Mouse (Mus musculus): ENCODE data around the gene Sgcd.

The Sgcd gene

DNA sequence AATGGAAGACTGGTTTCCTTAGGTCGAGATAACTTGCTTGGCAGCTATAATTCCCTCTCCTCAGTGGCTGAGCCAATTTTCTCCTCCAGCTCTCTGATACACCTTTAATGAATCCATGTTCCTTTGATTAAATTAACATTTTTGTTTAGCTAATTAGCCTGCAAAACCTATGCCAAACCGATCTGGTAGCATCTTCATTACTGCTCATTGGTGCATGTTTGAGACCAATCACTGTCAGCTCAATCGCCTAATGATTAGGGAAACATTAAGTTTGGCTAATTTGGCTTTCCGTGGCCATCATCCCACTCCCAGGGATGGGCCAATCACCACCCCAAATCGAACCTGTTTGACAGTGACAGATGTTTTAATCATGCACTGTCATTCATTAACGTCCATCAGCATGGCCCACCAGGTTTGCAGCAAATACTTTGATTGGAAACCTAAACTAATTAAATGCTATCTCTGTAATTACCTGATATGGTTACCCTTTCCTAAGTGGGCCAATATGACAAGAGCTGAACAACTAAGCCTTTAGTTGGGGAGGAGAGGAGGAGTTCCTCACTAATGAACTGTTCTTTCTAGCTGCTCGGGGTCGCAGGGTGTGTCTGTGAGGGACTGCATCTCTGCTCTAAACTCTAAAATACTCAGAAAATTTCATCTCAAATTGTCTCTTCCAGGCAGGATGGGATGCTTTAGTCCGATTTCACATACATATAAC, 724.3 kb downstream of the Sgcd start:
- DNase-seq, result no peak

DNA sequence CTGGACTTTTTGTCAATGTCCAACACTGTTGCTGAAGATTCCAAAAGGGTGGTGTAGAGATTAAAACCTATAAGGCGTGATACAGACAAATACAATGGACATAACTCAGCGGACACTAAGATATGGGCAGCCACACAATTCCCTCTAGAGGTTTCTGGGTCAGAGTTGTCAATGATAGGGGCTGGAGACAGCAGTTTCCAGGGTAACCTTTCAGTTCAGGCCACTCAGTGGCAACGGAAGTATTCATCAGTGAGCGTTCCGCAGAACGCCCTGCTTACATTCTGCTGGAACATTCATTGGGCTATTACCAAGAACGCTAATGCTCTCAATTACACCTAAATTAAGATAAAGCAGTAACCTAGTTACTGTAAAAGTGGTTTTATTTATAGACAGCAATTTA, 738.5 kb downstream of the Sgcd start:
- DNase-seq, result no peak

DNA sequence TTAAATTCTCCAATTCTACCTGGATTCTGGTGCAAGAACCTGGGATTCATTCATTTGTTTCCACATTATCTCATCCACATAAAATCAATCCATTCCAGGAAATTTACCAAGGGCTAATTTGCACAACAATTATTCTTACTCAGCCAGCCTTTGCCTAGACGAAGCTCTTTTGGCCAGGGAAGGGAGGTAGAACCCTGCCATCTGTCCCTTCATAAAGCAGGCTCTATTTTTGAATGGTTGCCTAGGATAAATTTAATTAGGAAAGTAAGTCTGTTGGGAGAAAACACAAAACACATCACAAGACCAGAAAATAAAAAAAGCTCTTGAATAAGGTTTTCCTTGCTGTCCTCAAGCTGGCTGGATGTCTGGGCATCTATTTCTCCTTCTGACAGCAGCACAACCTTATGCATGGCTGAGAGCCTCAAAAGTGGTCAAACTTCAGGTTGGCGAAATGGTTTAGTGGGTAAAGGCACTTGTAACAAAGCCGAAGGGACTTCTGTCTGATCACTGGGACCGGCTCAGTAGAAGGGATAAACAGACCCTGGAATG, 740.4 kb downstream of the Sgcd start:
- DNase-seq, result no peak

DNA sequence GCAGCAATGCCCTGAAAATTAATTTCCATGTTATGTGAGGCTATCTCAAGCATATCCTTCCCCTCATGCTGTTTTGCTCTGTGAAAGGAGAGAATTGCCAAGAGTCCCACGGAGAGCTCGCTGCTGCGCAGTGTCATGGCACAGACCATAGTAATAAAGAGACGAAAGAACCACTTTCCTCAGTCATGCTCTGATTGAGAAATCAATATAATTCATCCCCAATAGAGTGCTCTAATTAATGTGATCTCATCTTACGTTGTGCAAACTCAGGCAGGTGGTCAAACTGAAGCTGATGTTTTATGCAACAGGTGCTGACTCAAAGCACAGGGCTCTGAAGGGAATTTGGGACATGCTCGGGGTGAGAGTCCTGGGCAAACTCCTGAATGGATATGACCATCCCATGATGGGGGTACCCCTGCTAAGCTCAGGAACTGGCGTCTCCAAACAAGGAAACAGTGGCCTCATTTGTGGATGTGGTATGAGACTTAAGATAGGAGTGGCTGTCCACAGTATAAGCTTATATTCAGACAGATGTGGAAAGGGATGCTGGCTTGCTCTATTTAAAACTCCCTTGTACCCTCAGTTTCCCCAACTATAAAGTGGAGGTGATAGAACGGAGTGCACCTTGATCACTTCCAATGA, 740.9 kb downstream of the Sgcd start:
- no peak for DNase-seq

DNA sequence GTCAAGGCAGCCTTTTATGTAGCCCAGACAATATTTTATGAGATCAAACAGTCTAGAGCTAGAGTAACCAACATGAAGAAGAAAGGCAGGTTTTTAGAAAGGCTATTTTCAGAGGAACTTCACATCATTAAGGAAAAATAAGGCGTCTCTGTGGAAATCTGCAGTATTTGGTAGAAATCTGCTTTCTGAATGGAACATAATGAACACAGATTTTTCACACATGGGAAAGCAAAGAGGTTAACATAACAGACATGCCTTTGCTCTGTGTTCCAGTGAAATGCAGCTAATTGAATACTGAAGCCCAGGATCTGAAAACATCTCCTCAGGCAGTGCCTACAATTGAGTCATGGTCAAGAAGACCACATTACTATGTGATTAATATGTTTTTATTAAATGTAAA, 746.4 kb downstream of the Sgcd start:
- no peak for DNase-seq

DNA sequence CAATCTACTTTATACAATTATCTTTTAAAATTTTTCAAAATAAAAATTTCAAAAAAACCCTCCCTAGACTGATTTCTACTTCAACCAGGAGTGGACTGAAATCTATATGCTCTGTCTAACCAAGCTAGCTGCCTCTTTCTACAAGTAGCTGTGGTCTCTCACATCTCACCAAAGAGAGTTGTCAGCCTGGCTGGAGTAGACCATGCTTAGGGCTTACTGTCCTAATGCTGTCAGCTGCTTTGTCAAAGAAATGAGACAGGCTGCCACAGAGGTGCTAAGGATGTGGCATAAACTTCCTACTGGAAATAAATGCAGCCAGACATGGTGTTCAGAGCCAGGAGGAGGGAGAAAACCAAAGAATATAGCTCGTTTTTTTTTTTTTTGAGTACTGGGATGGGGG, 760.5 kb downstream of the Sgcd start:
- DNase-seq, result no peak

DNA sequence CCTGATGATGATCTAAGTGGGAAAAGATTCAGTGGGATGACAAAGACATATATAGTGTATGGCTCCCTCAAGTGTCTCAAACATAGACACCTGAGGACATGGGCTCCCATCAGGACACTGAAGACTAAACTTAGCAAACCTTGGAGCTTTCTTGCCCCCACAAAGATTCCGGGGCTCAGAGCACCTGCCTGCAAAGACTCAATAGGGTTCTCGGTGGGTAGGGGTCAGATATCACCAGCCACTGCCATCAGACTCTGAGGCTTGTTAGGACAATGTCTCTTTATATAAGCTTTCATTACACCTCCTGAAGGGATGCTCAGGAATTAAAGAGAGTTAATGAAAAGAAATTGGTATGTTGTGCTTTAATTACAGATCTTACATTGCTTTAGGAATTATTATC, 764.6 kb downstream of the Sgcd start:
- DNase-seq, result no peak

DNA sequence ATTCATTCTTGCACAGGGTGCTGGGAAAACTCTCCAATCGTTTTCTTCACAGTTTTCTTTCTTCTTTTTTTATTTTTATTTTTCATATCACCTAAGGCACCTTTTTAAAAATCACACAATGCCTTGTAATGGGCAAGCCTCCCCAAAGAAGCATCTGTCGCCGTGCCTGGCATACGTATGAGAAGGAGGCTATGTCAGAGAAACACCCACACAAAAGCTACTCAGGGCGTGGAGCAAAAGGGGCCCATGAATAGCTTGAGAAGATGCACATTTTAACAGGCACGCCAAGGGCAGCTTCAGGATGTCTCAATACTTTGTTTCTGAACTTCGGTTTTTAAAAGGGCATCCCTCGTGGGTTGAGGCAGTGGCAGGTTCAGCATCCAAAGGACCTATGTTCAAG, 777.2 kb downstream of the Sgcd start:
- no peak for DNase-seq

DNA sequence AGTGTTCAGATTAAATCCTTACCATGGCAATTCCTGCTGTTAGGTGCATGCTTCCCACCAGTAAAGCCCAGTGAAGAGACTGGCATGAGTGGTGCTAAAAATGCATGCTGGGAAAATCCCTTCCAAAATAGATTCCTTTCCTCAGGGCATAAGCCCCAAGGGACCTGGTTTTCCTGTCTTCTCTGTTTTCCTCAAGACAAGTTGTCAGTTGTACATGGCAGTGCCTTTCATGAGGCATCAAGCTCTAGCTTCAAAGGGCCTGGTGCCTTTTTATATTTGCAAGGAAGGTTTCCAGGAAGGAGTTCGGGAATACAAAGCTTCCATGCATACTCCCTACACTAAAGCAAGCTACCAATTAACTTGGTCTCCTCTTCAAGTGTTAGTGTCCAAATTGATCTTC, 782.3 kb downstream of the Sgcd start:
- DNase-seq, result no peak

DNA sequence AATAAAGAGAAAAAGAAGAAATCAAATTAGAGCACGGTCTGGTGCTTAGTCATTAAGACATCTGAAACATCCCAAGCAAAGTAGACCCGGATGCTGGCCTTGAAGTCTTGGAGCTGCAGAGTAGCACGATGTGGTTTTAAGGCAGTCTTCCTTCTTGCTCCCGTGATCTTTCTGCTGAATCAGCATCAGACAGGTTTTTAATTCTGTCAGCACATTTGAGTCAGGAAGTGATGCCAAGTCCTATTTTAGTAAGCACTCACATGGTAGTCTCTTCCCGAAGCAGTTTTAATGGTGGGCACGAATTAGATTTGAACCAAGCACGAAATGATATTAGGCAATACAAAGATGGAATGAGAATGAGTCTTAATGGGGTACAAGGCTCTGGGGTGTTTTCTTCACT, 789.7 kb downstream of the Sgcd start:
- DNase-seq, result no peak

DNA sequence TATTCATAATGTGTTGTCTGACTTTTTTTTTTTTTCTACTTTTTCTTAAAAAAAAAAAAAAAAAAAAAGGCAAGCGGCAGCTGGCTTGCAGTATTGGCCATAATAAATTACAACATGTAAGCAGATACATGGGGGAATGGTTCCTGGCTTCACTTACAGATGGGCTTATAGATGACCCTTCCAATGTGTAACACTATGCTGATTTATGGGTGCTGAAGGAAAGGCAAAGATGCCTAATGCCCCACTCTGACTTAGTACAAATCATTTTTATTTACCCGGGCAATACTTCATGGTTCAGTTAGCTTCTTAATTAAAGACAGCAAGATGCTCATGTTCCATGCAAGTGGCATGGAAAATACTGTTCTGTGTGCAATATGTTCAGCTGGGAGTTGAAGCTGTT, 800.2 kb downstream of the Sgcd start:
- no peak for DNase-seq

DNA sequence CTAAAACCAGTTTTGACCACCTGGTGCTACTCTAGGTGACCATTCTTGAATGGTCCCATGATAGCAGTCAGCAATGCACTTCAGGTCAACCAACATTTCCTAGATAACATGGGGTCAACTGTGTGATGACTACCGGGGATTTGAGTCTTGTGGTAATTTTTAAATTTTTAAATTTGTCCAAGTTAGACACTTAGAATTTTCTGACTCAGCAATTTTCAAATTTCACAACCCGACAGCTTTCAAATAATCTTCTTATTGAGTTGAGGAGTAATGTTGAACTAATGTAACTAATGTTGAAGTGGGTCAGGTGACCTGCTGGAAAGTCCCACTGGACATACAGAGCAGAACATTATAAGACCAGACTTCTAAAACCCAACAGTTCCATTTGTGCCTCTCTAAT, 813.8 kb downstream of the Sgcd start:
- no peak for DNase-seq

DNA sequence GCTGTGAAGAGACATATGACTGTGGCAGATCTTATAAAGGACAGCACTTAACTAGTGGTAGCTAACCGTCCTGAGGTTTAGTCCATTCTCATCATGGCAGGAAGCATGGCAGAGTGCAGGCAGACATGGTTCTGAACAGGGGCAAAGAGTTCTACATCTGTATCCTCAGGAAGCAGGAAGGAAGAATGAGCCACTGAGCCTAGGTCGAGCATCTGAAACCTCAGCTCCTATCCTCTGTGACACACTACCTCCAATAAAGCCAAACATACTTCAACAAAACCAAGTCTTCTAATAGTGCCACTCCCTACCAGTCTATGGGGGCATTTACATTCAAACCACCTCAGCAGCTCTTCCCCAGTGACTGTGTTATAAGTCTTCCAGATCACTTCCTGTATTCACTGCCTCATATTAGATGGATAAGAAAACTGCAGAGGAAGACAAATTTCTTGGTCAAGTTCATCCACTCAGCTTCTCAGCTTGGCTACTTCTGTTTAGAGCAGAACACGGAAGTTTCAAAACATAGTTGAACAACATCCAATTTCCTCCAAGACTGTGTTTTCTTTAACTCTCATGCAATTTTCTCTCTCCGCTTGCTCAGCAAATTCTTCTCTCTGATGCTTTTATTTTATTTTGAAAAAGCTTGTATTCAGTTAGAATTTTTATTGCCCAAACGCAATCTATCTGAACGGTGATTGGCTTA, 817.7 kb downstream of the Sgcd start:
- no peak for DNase-seq

DNA sequence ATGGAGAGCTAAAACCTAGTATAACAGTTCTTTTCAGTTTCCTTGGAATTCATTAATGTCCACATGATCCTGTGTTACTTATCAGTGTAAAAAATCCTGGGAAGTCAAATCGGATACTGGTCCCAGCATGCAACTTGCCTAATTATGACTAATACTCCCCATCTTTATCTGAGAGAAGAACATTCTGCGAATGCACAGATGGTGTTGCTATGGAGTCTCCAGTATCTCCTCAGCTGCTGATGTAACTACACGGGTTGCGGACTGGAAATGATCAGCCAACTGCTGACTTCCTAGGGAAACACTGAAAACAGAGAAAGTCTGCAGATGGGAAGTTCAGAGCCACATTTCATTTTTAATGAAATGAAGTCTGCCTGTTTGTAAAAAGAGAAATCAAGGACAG, 821.4 kb downstream of the Sgcd start:
- no peak for DNase-seq

DNA sequence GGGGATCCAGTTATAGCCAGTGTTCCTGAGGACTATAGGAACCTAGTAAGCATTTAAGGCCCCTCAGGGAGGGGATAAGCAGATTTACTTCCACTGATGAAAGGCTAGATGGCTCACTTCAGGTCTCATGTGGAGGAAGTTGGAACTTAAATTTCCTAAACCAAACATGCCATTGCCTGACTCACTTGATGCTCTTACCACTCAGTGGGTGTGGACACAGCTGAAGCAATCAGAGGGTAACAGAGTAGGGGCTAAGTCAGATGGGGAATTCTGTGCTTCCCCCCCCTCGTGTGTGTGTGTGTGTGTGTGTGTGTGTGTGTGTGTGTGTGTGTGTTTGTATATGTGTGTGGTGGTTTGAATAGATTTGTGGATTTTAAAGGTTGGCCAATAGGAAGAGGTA, 830.7 kb downstream of the Sgcd start:
- no peak for DNase-seq

DNA sequence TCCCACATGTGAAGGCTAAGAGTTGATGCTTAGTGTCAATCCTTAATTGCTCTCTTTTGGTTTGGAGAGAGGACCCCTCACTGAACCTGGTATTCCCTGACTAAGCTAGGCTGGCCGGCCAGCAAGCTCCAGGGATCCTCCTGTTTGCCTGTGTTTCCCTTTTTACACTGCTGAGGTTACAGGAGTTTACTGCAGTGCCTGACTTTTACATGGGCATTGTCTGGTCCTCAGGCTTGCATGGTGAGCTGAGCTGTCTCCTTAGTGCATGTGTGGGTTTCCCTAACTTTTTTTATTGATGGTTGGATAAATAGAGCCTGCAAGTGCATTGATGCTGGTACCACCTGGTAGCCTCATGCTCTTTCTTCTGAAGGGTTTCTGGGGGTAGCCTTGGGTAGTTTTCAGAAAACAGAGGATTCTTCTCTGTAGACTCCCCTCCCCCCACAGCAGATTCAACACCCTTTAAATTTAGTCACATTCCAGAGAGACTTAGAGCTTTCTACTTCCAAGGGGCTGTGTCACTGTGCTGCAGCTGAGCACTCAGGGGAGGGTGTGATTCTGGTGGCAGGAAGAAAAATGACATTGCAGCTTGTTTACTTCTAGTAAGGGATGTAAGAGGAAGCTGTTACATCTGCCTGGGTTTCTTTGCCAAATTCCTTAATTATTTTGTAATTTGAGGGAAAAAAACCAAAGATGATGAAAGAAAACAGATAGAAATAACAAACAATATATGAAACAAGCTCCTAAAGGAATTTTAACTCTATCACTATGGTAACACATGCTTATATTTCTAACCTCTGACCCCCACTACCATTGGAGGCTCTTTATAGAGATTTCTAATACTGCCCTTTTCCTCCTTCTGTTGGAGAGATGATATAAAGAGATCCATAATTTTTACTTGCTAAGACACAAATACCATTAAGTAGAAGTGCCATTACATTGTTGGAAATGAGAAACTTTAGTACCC, 831.8 kb downstream of the Sgcd start:
- no peak for DNase-seq

DNA sequence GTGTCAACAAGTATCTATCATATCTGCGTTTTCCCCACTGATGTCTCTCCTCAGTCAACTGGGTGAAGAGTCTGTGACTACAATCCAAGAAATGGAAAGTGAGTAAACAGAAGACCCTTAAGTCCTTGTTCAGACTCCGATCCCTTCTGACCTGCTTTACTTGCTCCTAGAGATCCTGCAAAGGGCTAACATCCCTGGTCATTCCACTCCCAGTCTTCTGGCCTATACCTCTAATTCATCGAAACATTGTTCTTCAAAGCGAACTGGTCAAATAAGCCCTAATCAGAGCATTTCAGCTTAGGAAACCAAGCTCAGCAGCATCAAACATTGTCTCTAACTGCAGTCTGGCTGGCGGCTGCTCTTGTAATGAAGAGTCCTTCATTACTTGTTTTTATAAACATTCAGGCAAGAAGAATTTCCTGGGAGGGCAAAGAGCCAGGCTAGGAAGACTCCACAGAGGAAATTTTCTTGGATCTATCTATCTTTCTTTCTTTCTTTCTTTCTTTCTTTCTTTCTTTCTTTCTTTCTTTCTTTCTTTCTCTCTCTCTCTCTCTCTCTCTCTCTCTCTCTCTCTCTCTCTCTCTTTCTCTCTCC, 833.8 kb downstream of the Sgcd start:
- no peak for DNase-seq

DNA sequence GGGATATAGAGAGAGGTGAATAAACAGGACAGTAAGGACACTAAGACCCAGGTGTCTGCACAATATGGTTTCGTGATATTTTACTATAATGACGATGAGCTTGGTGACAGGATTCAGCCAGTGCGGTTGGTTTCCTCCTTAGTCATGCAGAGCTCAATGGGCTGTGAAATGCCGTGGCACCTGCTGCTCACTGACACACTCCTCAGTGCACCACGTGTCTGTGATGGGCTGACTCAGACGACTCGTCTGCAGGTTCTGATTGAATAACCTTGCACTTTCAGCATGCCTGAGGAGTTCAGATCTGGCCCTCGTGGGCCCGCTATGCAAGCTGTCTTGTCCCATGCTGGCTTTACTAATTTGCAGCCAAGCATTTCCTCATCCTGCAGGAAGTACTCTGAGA, 839.2 kb downstream of the Sgcd start:
- no peak for DNase-seq

DNA sequence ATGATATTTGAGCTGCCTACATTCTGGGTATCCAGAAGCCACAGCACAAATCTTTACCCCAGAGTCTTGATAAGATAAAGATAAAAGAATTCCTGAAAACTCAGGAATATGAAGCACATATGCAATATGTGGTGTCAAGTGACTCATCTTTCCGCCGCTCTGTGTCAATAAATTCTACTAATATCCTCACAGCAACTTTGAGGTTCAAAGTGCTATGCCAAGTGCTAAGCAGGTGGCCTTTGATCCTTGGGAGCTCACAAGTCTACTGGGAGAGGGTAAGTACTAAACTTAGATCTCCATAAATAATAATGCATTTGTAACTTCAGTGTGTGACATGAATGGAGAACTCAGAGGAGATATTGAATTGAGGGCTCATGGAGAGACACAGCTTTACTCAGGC, 848.9 kb downstream of the Sgcd start:
- no peak for DNase-seq

DNA sequence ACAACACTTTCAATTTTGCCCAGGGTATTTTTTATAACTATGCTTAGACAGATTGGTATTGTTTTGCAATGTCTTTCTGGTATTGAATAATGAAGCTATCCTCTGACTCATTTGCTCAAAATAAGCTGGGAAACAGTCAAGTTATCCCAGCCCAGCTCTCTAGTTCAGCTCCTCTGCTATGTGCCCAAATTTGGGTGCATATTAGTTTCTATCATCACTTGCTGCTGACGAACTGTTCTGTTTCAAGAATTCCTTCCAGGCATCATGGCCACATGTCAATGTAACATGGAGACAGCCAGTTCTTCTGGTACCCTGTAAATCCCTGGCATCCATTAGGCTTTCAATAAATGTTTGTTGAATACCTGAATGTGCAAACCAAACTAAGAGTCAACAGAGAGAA, 849.5 kb downstream of the Sgcd start:
- DNase-seq, result no peak

DNA sequence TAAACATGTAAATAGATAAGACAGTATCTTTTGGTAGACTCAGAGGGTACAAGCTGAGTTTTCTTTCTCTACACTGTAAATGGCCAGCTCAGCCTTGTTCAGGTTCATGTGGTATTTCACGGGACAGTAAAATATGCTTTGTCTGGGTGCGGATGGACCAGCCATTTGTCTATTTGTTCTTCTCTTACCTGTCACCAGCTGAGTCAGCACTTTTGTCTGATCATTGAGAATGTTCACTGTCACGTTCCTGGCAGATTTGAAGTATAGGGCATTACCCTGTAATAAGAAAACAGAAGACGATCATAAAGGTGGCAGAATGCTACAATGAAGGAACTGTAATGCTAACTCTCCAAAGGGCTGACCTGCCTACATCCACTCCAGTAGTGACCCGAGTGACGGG, 856.4 kb downstream of the Sgcd start:
- no peak for DNase-seq

DNA sequence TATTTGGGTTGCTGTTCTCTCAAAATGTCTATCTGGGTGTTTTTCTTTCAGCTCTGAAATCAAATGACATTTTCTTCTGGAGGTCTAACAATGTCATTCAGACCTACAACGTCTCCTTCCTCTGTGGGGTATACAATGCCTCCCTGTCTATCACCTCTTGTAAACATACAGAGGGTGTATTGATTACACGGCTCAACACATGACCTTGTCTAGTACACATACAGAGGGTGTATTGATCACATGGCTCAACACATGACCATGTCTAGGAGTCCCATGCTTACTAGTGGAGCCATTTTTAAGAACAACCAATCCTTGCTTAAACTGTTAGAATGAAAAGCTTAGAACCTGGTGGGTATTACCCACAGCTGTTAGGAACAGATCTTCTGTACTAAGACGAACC, 858.3 kb downstream of the Sgcd start:
- DNase-seq, result no peak

DNA sequence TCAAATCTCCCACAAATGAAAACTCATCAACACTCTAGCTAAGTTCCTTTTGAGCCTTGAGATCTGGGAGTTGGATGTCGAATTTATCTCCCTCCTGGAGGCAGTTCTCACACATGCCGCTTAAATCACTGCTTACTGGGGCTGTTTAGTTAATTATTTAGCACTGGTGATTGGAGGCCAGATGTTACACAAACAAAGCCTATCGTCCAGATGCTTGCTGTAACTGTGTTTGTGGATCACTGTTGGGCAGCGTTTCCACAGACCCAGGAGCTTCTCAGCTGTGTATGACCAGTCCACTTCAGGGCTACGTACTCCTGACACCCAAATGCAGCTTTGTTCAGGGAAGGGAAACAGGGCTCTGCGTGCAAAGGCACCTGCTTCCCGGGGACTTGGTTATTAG, 858.8 kb downstream of the Sgcd start:
- DNase-seq, result no peak

Measured in cerebellum, adult 11 months (tissue).